Mouse (Mus musculus) kidney, postnatal 0 days (tissue): ENCODE measurements around the gene Manba. TPM values are rescaled to one million over a fixed set of nuclear protein-coding genes. Genes with fewer than 3 reads are reported as not detected.

Experiments
- ATAC-seq: fragments of 200-750 bp; cut with Nextera tagmentation; replicated peaks from 2 replicates; pipeline ENCODE4 v1.8.0; 2017; ENCODE audit warnings: low read depth, moderate number of reproducible peaks, moderate TSS enrichment, moderate library complexity; ENCODE audit not compliant: low FRiP score
- DNase-seq: peaks from one replicate; pipeline ENCODE4 v3.0.0-alpha.2; 2016; ENCODE audit warnings: low spot score
- H3K27ac ChIP-seq: fragments of 300-500 bp; sonication (generic); 2 replicates; pipeline ENCODE4 v1.5.1; 2014; ENCODE audit warnings: mild to moderate bottlenecking
- H3K27me3 ChIP-seq: fragments of 300-500 bp; sonication (generic); 2 replicates; pipeline ENCODE4 v1.6.1; 2014; ENCODE audit warnings: low read length, mixed read lengths; ENCODE audit not compliant: insufficient read depth
- H3K36me3 ChIP-seq: fragments of 300-500 bp; sonication (generic); 2 replicates; pipeline ENCODE4 v1.6.1; 2014; ENCODE audit warnings: low read length, mixed read lengths; ENCODE audit not compliant: insufficient read depth
- H3K4me1 ChIP-seq: fragments of 300-500 bp; sonication (generic); replicated peaks from 2 replicates; pipeline ENCODE4 v1.6.1; 2014; ENCODE audit warnings: antibody characterized with exemption, low read length, mixed read lengths; ENCODE audit not compliant: insufficient read depth
- H3K4me2 ChIP-seq: fragments of 300-500 bp; sonication (generic); 2 replicates; pipeline ENCODE4 v1.6.1; 2014; ENCODE audit warnings: mild to moderate bottlenecking, low read length, moderate library complexity, mixed read lengths
- H3K4me3 ChIP-seq: fragments of 300-500 bp; sonication (generic); replicated peaks from 2 replicates; pipeline ENCODE4 v1.5.1; 2014; ENCODE audit warnings: low read depth, low read length
- H3K9ac ChIP-seq: fragments of 300-500 bp; sonication (generic); 2 replicates; pipeline ENCODE4 v1.6.1; 2014; ENCODE audit warnings: low read depth, low read length
- H3K9me3 ChIP-seq: fragments of 300-500 bp; sonication (generic); replicated peaks from 2 replicates; pipeline ENCODE4 v1.6.1; 2016; ENCODE audit warnings: low read length, inconsistent platforms, mixed read lengths
- CTCF ChIP-seq: IDR thresholded peaks from 2 replicates; pipeline ENCODE4 v1.5.1; 2016; ENCODE audit warnings: antibody characterized with exemption, low read depth, mild to moderate bottlenecking, moderate library complexity
- WGBS: fragments of 180-500 bp; shearing (Covaris S2); extraction: QIAGEN DNeasy Blood & Tissue Kit; methylation state at CpG from one replicate; pipeline ENCODE4 v1.1.7; 2014; 5-methylcytosine and 5-hydroxymethylcytosine counted together
- polyA plus RNA-seq: library from polyadenylated mRNA; unstranded; fragments of >200 nt; fragmentation: Nextera tagmentation; extraction: Ambion mirVana; gene quantifications from 2 replicates; pipeline ENCODE4 v1.2.1, GENCODE M21; 2015

The Manba gene
- polyA plus RNA-seq, 1 experiment from 2014 or later = 37.8 TPM

GRCm38 (mm10) chr3:135511683-135512082 is 26.3 kb downstream of the Manba start:
- Histone ChIP-seq H3K4me2 (no peak overlapping the region), H3K9ac (no peak overlapping the region), H3K27ac (no peak overlapping the region), H3K36me3 (0 out of 2 replicates have a peak, but pooled peaks cover 3% of the 10 kb centered on the region), H3K27me3 (no peaks in the 10 kb centered on the region), H3K4me3 (no peak overlapping the region), H3K4me1 (no peaks in the 10 kb centered on the region), H3K9me3 (no peaks in the 10 kb centered on the region)
- peak; percentile 56; the same call in 1 of the 2 replicates for TF ChIP-seq CTCF
- WGBS = 24% methylated on average over 11 of the region's 11 CpGs
- DNase-seq = peak; percentile 53
- ATAC-seq = peak; percentile 47; the same call in 1 of the 2 replicates

GRCm38 (mm10) chr3:135513270-135513669 is 27.9 kb downstream of the Manba start:
- H3K9ac ChIP-seq = no peak overlapping the region
- H3K4me1 ChIP-seq = no peaks in the 10 kb centered on the region
- H3K4me2 ChIP-seq = no peak overlapping the region
- 0 out of 2 replicates have a peak, but pooled peaks cover 3% of the 10 kb centered on the region for H3K36me3 ChIP-seq
- H3K27ac ChIP-seq = no peak overlapping the region
- WGBS = 72% methylated on average over 11 of the region's 11 CpGs
- H3K9me3 ChIP-seq = no peaks in the 10 kb centered on the region
- DNase-seq = no peak
- H3K4me3 ChIP-seq = no peak overlapping the region
- H3K27me3 ChIP-seq = no peaks in the 10 kb centered on the region
- ATAC-seq = no peak
- no peak for TF ChIP-seq CTCF

- H3K4me1 ChIP-seq = no peaks in the 10 kb centered on the region
- H3K36me3 ChIP-seq = 0 out of 2 replicates have a peak, but pooled peaks cover 3% of the 10 kb centered on the region
- no peak overlapping the region for H3K4me3 ChIP-seq
- no peak overlapping the region for H3K4me2 ChIP-seq
- ATAC-seq (no peak), DNase-seq (no peak)
- H3K27me3 ChIP-seq = no peaks in the 10 kb centered on the region
- no peak for TF ChIP-seq CTCF
- no peak overlapping the region for H3K27ac ChIP-seq
- no peak overlapping the region for H3K9ac ChIP-seq
- 84% methylated on average over 14 of the region's 14 CpGs for WGBS
- H3K9me3 ChIP-seq = no peaks in the 10 kb centered on the region
Measured at GRCm38 (mm10) chr3:135513800-135514425, 28.5 kb downstream of the Manba start.

GRCm38 (mm10) chr3:135515246-135515645 is 29.8 kb downstream of the Manba start:
- H3K4me1 ChIP-seq = no peaks in the 10 kb centered on the region
- DNase-seq (no peak), ATAC-seq (no peak)
- no peak for TF ChIP-seq CTCF
- H3K9ac ChIP-seq = no peak overlapping the region
- no peaks in the 10 kb centered on the region for H3K9me3 ChIP-seq
- 0 out of 2 replicates have a peak, but pooled peaks cover 3% of the 10 kb centered on the region for H3K36me3 ChIP-seq
- H3K27me3 ChIP-seq = no peaks in the 10 kb centered on the region
- 76% methylated on average over 5 of the region's 5 CpGs for WGBS
- H3K27ac ChIP-seq = no peak overlapping the region
- H3K4me2 ChIP-seq = no peak overlapping the region
- no peak overlapping the region for H3K4me3 ChIP-seq

GRCm38 (mm10) chr3:135516891-135517290 is 31.5 kb downstream of the Manba start:
- WGBS = 55% methylated on average over 6 of the region's 6 CpGs
- Histone ChIP-seq H3K27me3 (no peaks in the 10 kb centered on the region), H3K27ac (no peak overlapping the region), H3K9me3 (no peaks in the 10 kb centered on the region), H3K9ac (no peak overlapping the region), H3K4me2 (no peak overlapping the region), H3K4me3 (no peak overlapping the region), H3K4me1 (no peaks in the 10 kb centered on the region; the same call in 1 of the 2 replicates), H3K36me3 (0 out of 2 replicates have a peak, but pooled peaks cover 3% of the 10 kb centered on the region)
- peak; percentile 68 for DNase-seq
- TF ChIP-seq CTCF = no peak
- peak; percentile 57; the same call in 1 of the 2 replicates for ATAC-seq

GRCm38 (mm10) chr3:135518882-135519281 is 33.5 kb downstream of the Manba start:
- no peak overlapping the region for H3K9ac ChIP-seq
- 78% methylated on average over 5 of the region's 5 CpGs for WGBS
- no peak overlapping the region for H3K4me3 ChIP-seq
- H3K36me3 ChIP-seq = 0 out of 2 replicates have a peak, but pooled peaks cover under 1% of the 10 kb centered on the region
- H3K9me3 ChIP-seq = no peaks in the 10 kb centered on the region
- no peak overlapping the region for H3K4me2 ChIP-seq
- ATAC-seq (no peak), DNase-seq (no peak)
- no peak overlapping the region for H3K27ac ChIP-seq
- peaks cover 4% of the 10 kb centered on the region; the same call in 1 of the 2 replicates for H3K4me1 ChIP-seq
- TF ChIP-seq CTCF = no peak
- H3K27me3 ChIP-seq = no peaks in the 10 kb centered on the region
